Mouse (Mus musculus) adrenal gland, adult (tissue): ENCODE measurements around the gene Spata5.

ENCODE experiments used
- DNase-seq, 2 experiments: peaks; one replicate each; pipeline ENCODE4 v3.0.0; 2022 to 2023; ENCODE audit warnings: low spot score in 1 of 2; ENCODE audit not compliant: inconsistent age in 2 of 2

The Spata5 gene

DNA sequence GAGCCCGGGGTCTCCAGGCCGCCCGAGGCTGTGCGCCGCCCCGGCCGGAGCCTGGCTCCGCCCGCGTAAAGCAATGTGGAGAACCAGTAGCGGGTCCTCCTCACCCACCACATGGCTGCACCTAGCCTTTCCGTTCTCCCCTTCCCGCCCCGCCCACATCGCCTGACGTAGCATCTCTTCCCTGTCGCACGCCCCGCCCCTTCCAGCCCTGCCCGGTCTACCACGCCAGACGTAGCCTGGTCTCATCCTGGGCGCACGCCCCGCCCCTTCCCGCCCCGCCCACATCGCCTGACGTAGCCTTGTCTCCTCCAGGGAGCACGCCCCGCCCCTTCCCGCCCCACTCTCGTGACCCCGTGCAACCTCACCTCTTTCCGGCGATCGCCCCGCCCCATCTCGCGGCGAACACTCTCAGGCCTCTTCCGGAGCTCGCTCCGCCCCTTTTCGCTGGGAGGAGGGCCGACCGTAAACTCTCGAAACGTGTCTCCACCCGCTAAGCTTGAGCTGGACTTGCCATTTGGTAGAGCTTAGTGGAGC, at the start of gene Spata5:
Gene Spata5 (plus strand): TSS at position 439 of the 534 bp plus-strand sequence.
- DNase-seq: peak; percentile 98 to 99

GRCm38 (mm10) chr3:37370407-37370806, 49.3 kb upstream of the Spata5 start:
- DNase-seq: no peak

- DNase-seq: no peak
Measured at GRCm38 (mm10) chr3:37373712-37374111, 46.0 kb upstream of the Spata5 start.

DNA sequence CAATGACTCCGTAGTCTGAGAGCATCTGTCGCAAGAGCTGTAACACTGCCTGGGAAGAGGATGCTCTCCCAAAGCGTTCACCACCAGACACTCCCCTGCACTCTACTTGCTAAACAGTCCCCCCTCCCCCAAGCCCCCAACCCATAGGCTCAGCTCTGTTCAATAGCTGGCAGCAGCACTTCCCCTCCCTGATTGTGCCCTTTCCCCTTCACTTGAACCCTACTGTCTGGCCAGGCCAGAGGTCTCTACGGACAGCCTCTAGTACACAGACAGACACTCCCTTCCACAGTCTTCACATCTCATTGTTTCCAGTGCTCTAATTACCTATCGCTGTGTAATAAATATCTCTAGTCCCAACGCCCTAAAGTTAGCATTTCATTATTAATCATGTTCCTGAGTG, 41.8 kb upstream of the Spata5 start:
- DNase-seq: no peak

DNA sequence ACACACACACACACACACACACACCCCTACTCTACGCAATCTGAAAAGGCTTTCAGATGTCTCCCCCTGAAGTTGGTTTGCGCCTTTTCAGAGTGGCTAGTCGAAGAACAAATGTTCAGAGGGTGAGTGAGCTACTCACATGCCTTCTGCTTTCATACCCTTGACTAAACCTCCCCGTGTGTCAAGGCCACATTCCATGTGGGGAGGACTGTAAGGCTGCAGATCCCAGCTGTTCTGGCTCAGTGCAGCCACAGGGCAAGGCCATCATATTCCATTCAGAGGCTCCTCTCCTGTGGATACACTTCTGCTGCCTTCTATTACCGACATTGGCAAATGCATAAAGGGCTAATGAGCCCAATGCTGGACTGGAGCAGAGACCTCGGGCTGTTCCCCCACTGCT, 41.3 kb upstream of the Spata5 start:
- peak; percentile 81 to 83 for DNase-seq

GRCm38 (mm10) chr3:37379201-37379600, 40.5 kb upstream of the Spata5 start:
- DNase-seq: no peak

- peak in 1 of 2 experiments; percentile 67 for DNase-seq
Measured at GRCm38 (mm10) chr3:37379930-37380881, 39.5 kb upstream of the Spata5 start.

DNA sequence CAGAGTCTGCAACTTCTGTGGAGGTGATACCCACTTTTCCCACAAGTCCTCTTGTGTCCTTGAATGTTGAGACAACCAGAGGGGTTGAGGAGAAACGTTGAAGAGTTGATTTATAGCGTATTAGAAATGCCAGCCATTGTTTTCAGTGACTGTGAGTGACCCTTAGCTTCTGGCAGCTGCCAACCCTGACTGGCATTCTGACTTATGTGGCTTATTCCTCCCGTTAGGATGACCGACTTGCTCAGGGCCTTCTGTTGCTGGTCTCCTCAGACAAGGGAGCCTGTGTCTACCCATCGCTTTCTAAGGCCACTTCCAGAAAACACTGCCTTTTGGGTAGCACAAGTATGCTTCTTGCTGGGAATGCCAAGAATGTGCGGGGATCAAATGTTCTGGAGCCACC, 38.2 kb upstream of the Spata5 start:
- no peak for DNase-seq

DNA sequence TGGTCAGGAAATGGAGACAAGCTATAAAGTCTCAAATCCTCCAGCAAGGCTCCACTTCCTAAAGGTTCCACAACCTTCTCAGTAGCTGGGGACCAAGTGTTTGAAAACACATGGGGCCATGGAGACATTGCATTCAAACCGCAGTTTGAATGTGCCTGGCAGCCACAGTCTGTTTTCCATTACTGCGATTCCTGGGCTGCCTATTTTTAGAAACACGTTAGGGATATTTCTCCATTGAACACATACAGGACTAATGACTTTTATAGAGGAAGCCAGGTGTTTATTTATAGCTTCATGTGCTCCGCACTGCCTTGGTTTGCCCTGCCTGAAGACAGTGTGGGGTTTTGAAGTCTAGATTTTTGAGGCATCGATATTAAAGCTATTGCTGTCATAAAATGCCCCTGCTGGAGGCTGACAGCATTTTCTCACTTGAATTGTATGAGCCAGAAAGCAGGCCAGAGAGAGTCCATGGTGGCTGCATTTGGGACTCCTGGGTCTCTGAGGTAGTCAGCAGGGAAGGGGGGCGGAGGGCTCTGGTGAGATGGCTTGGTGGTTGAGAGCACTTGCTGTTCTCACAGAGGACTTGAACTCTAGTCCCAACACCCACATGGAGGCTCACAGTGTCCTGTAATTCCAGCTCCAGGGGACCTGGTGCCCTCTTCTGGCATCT, 36.5 kb upstream of the Spata5 start:
- DNase-seq: no peak

DNA sequence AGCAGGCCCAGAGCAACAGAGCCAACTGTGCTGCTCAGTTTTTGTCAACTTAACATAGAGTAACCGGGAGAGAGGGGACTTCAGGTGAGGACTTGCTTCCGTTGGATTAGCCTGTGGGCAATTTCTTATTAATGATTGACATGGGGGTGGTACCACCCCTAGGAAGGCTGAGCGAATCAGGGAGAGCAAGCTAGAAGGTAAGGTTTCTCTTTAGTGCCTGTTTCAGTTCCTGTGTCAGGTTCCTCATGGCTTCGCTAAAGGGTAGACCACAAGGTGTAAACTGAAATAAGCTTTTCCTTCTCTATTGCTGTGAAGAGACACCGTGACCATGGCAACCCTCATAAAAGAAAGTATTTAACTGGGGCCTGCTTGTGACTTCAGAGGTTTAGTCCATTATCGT, 32.4 kb upstream of the Spata5 start:
- DNase-seq: no peak

DNA sequence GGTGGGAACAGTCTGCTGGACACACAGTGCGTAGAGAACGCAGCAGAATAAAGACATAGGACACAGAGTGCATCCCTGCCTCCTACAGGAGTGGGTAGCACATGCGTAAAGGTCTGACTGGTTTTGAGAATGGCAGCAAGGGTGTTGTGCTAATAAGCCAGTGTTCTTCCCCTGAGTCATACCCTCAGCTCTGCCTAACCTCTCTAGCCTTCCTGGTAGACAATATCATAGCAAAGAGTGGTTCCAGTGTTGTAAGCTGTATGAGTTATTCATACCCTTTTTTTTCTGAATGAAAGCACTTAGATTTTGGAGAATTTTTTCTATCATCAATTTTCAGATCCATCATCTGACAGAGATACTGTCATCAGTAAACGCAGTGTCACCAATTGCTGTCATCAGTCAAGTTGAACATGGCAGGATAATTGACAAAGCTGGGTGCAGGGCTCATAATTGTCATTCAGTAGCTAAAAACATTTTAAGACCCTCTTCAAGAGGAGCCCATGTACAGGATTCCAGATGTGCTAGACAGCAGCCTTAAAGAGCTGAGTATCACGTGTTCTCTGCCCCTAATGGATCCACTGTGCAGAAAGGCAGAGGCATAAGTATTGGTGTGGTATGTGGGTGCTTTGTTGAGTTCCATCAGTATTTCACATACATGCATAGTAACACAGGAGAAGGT, 22.6 kb upstream of the Spata5 start:
- DNase-seq: no peak

GRCm38 (mm10) chr3:37397646-37398045, 22.1 kb upstream of the Spata5 start:
- no peak for DNase-seq

GRCm38 (mm10) chr3:37398661-37399395, 20.9 kb upstream of the Spata5 start:
- DNase-seq: peak in 1 of 2 experiments; percentile 42

- DNase-seq: peak; percentile 69 to 86
Measured at GRCm38 (mm10) chr3:37401729-37402610, 17.7 kb upstream of the Spata5 start.

DNA sequence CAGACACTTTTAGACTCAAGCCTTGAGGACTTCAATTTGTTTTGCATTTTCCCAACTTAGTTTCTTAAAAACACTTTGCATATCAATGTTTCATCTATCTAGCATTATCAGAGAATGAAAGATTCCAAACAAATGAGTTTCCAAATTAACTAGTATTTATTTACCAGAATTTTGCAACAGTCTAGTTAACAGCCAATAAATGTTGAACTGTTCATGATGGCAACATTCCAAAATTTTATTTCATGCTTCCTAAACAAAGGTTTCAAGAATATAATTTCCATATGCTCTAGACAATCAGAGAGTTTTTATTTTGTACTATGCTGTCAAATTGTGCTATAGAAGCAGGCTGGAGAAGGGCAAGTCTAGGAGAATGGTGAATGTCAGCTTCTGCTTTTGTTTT, 12.1 kb upstream of the Spata5 start:
- no peak for DNase-seq

DNA sequence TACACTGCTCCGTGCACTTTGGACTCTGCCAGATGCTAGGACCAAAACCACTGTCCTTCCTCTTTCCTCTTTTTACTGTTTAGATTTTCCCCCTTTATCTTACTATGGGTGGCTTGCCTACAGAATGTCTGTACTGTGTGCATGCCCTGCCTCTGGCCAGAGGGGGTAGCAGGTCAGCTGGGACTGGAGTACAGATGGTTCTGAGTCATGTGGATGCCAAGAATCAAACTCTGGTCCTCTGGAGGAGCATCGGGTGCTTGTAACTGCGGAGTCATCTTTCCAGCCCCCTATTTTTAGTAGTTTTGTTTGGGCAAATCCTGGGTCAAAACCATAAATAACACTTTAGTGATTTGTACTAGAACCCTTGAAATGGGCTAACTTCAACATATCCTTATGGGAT, 6.2 kb upstream of the Spata5 start:
- DNase-seq: no peak

GRCm38 (mm10) chr3:37414413-37414960, 5.2 kb upstream of the Spata5 start:
- peak; percentile 78 to 90 for DNase-seq

GRCm38 (mm10) chr3:37418341-37418740, 1.4 kb upstream of the Spata5 start:
- peak in 1 of 2 experiments; percentile 37 for DNase-seq

DNA sequence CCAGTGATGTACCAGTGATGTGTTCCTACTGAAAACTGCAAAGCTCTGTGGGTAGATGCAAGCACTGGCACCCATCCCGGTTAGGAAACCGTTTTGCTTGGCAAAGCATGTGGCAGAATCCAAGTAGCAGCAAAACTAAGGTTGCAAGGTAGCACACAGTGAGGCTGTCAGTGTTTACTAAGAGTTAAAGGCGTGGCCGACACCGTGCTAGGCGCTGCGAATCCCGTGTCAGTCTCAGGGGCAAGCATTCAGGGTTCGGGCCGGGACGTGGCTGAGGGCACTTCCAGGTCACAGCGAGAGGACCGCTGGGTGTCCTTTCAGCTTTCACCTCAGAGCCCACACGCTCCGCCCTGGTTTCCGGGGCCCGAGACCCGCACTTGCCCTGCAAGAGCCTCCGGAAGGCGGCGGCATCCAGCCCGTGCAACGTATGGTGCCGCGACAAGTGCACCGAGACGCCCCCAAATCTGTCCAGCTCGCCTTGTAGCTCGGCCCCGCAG, 687 bp upstream of the Spata5 start:
- no peak for DNase-seq
